Comparison of ENCODE assay signal across 16 mouse cellular contexts in genomic region chr4:152519106-152519505, GRCm38 (mm10). TPM values are rescaled to one million over a fixed set of nuclear protein-coding genes. Genes with fewer than 3 reads are reported as not detected.
"Had no signal": no experiment of that assay in that cellular context is flagged by ENCODE, and none has a peak within 500 bp of the region (broad histone marks: within the 10 kb centered on the region; RNA-seq: fewer than 3 reads in every experiment).

No protein-coding gene starts in this region.

- H3K27ac ChIP-seq: intestine, embryonic 15.5 days; limb, embryonic 13.5 days; liver, embryonic 14.5 days; midbrain, embryonic 12.5 days; stomach, postnatal 0 days had no signal

- H3K9ac ChIP-seq: intestine, embryonic 15.5 days; limb, embryonic 13.5 days; liver, embryonic 14.5 days; midbrain, embryonic 12.5 days had no signal

- H3K36me3 ChIP-seq: intestine, embryonic 15.5 days had no signal

- H3K9me3 ChIP-seq: intestine, embryonic 15.5 days; limb, embryonic 13.5 days; midbrain, embryonic 12.5 days had no signal

- H3K27me3 ChIP-seq: intestine, embryonic 15.5 days; limb, embryonic 13.5 days; midbrain, embryonic 12.5 days had no signal

- ATAC-seq: intestine, embryonic 15.5 days; lung, postnatal 0 days; midbrain, embryonic 16.5 days had no signal

- H3K4me3 ChIP-seq: intestine, embryonic 15.5 days; limb, embryonic 13.5 days; midbrain, embryonic 12.5 days had no signal

- H3K4me2 ChIP-seq: intestine, embryonic 15.5 days; limb, embryonic 13.5 days; midbrain, embryonic 12.5 days had no signal

- H3K4me1 ChIP-seq: intestine, embryonic 15.5 days; midbrain, embryonic 12.5 days had no signal

- DNase-seq: kidney, adult 18-20 months; kidney, postnatal 10 days; layer of hippocampus, postnatal 36 days; lung, adult 18-20 months; lung, postnatal 4 days; retina, postnatal 1 day; right cerebral cortex, postnatal 25 days; thymus, postnatal 4 days had no signal

RNA-seq across cellular contexts. Expression of gene Nphp4, which starts 42.6 kb away (rescaled TPM):
- total RNA-seq: liver, adult 2 months had no signal
